Mouse (Mus musculus) MEL (cell line): ENCODE results near the gene Stra8.

Experiments used
- E2F4 ChIP-seq: IDR thresholded peaks from 2 replicates; pipeline ENCODE4 v1.6.1; 2011; ENCODE audit warnings: low read depth, low read length, improper control_type of control experiment, borderline replicate concordance
- MYC ChIP-seq: IDR thresholded peaks from 2 replicates; pipeline ENCODE4 v1.6.1; 2011; ENCODE audit warnings: low read depth, mild to moderate bottlenecking, low read length, improper control_type of control experiment, moderate library complexity
- POLR2A ChIP-seq, 2 experiments: IDR thresholded peaks; 2 replicates each; pipeline ENCODE4 v1.6.1; 2011 to 2012; ENCODE audit warnings: low read length in 2 of 2, mild to moderate bottlenecking in 2 of 2, control low read depth in 1 of 2, improper control_type of control experiment in 1 of 2, low read depth in 1 of 2, moderate library complexity in 1 of 2; ENCODE audit not compliant: control insufficient read depth in 1 of 2, insufficient read depth in 1 of 2, poor library complexity in 1 of 2
- POLR2AphosphoS2 ChIP-seq: IDR thresholded peaks from 2 replicates; pipeline ENCODE4 v1.6.1; 2011; ENCODE audit warnings: low read length, improper control_type of control experiment
- ZC3H11A ChIP-seq: IDR thresholded peaks from 2 replicates; pipeline ENCODE4 v1.6.1; 2012; ENCODE audit warnings: low read depth, mild to moderate bottlenecking, inconsistent platforms, low read length, improper control_type of control experiment
- ZMIZ1 ChIP-seq: IDR thresholded peaks from 2 replicates; pipeline ENCODE4 v1.6.1; 2012; ENCODE audit warnings: low read depth, mild to moderate bottlenecking, inconsistent platforms, low read length, improper control_type of control experiment, moderate library complexity

DNA sequence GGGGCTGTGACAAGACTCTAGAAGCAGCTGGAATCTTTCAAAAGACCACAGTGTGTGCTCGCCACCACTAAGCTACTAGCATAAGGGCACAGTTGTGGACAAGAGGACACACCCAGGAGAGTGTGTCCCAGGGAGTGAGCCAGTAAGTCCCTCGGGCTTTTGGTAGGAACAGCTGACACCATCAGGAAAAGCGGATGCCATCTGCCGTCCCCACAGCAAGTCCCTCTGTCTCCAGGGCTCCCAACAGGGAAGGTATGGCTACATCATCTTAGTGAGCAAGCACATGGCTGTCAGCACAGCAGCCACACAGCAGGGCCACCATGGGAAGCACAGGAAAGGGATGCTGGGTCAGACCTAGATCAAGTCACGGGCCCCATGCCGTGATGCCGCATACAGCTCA, 24.4 kb upstream of the Stra8 start:
- TF ChIP-seq POLR2A (IDR thresholded peaks at IDR 0.05; ENCODE audit: control insufficient read depth in 1 of 2, insufficient read depth in 1 of 2, low read depth in 1 of 2, low read length in 2 of 2, poor library complexity in 1 of 2) = no peak
- no peak for TF ChIP-seq E2F4
- no peak for TF ChIP-seq POLR2AphosphoS2
- TF ChIP-seq MYC = no peak
- TF ChIP-seq ZMIZ1 = no peak
- no peak for TF ChIP-seq ZC3H11A
